Mouse (Mus musculus): Measurements from ENCODE around the gene Cd37. TPM values are rescaled to one million over a fixed set of nuclear protein-coding genes. Genes with fewer than 3 reads are reported as not detected.

The Cd37 gene
- polyA plus RNA-seq, 1 experiment from 2014 or later = 1.0 TPM

DNA sequence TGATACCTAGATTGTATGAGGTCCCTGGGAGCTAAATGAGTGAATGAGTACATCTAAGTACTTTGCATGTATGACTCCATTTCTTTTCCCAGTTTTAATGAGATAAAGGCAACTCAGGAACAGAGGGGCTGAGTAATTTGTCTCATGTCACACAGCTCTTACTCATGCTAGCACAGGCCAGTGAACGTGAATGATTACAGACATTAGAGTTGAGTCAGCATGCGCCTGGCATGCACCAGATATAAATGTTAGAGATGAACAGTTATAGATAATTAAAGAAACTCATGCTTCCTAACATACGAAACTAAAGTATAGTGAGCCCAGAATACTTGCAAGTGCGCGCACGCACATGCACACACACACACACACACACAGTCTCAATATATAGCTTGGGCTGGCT lies 48.7 kb downstream of the Cd37 start:
- 91% methylated on average over 6 of the region's 6 CpGs for WGBS
- Histone ChIP-seq H3K36me3 (ENCODE audit: control insufficient read depth, insufficient read depth, low read length) (no peaks in the 10 kb centered on the region), H3K9ac (replicated peaks; ENCODE audit: low read depth, low read length) (no peak overlapping the region), H3K9me3 (ENCODE audit: control insufficient read depth, low read length) (no peaks in the 10 kb centered on the region), H3K4me1 (ENCODE audit: control insufficient read depth, insufficient read depth, low read length) (no peaks in the 10 kb centered on the region), H3K4me3 (ENCODE audit: low read depth, low read length) (no peak overlapping the region), H3K27me3 (ENCODE audit: control insufficient read depth, insufficient read depth, low read length) (peaks cover 2% of the 10 kb centered on the region; the same call in 1 of the 2 replicates), H3K4me2 (ENCODE audit: low read depth, low read length) (no peak overlapping the region), H3K27ac (ENCODE audit: low read depth, low read length) (no peak overlapping the region)
- ATAC-seq (ENCODE audit: low read depth) = no peak

GRCm38 (mm10) chr7:45189600-45189999 lies 49.3 kb downstream of the Cd37 start:
- Histone ChIP-seq H3K27ac (ENCODE audit: low read depth, low read length) (no peak overlapping the region), H3K4me2 (ENCODE audit: low read depth, low read length) (no peak overlapping the region), H3K27me3 (ENCODE audit: control insufficient read depth, insufficient read depth, low read length) (peaks cover 4% of the 10 kb centered on the region), H3K9me3 (ENCODE audit: control insufficient read depth, low read length) (no peaks in the 10 kb centered on the region), H3K4me3 (ENCODE audit: low read depth, low read length) (no peak overlapping the region), H3K36me3 (ENCODE audit: control insufficient read depth, insufficient read depth, low read length) (no peaks in the 10 kb centered on the region), H3K4me1 (ENCODE audit: control insufficient read depth, insufficient read depth, low read length) (no peaks in the 10 kb centered on the region), H3K9ac (replicated peaks; ENCODE audit: low read depth, low read length) (no peak overlapping the region)
- WGBS = 51% methylated on average over 16 of the region's 16 CpGs
- ATAC-seq (ENCODE audit: low read depth) = no peak

- peaks cover 33% of the 10 kb centered on the region for H3K27me3 ChIP-seq (ENCODE audit: control insufficient read depth, insufficient read depth, low read length)
- no peak overlapping the region for H3K4me3 ChIP-seq (ENCODE audit: low read depth, low read length)
- no peak overlapping the region for H3K27ac ChIP-seq (ENCODE audit: low read depth, low read length)
- ATAC-seq (ENCODE audit: low read depth) = no peak
- no peaks in the 10 kb centered on the region for H3K4me1 ChIP-seq (ENCODE audit: control insufficient read depth, insufficient read depth, low read length)
- no peaks in the 10 kb centered on the region for H3K9me3 ChIP-seq (ENCODE audit: control insufficient read depth, low read length)
- no peaks in the 10 kb centered on the region for H3K36me3 ChIP-seq (ENCODE audit: control insufficient read depth, insufficient read depth, low read length)
- WGBS = 77% methylated on average over 7 of the region's 7 CpGs
- no peak overlapping the region for H3K4me2 ChIP-seq (ENCODE audit: low read depth, low read length)
- H3K9ac ChIP-seq (replicated peaks; ENCODE audit: low read depth, low read length) = no peak overlapping the region
Measured at GRCm38 (mm10) chr7:45185921-45186320, 53.0 kb downstream of the Cd37 start.

- WGBS = 78% methylated on average over 7 of the region's 7 CpGs
- no peak overlapping the region for H3K27ac ChIP-seq (ENCODE audit: low read depth, low read length)
- H3K4me1 ChIP-seq (ENCODE audit: control insufficient read depth, insufficient read depth, low read length) = no peaks in the 10 kb centered on the region
- no peaks in the 10 kb centered on the region for H3K9me3 ChIP-seq (ENCODE audit: control insufficient read depth, low read length)
- H3K36me3 ChIP-seq (ENCODE audit: control insufficient read depth, insufficient read depth, low read length) = no peaks in the 10 kb centered on the region
- H3K4me3 ChIP-seq (ENCODE audit: low read depth, low read length) = no peak overlapping the region
- ATAC-seq (ENCODE audit: low read depth) = no peak
- peaks cover 56% of the 10 kb centered on the region for H3K27me3 ChIP-seq (ENCODE audit: control insufficient read depth, insufficient read depth, low read length)
- H3K9ac ChIP-seq (replicated peaks; ENCODE audit: low read depth, low read length) = no peak overlapping the region
- no peak overlapping the region for H3K4me2 ChIP-seq (ENCODE audit: low read depth, low read length)
Measured at GRCm38 (mm10) chr7:45183672-45184071, 55.2 kb downstream of the Cd37 start.

Other genes with a start within 250 kb of the Cd37 start
- gene Irf3, start 241.5 kb downstream of the Cd37 start, polyA plus RNA-seq (2014; fragmentation: Nextera tagmentation; extraction: Ambion mirVana) = 53.8 and 60.2 TPM in 2 replicates
- gene Bcl2l12, start 240.4 kb downstream of the Cd37 start, polyA plus RNA-seq (2014; fragmentation: Nextera tagmentation; extraction: Ambion mirVana) = 6.4 and 9.5 TPM in 2 replicates
- 61.6 and 68.6 TPM in 2 replicates for gene Scaf1, start 222.8 kb downstream of the Cd37 start, polyA plus RNA-seq (2014; fragmentation: Nextera tagmentation; extraction: Ambion mirVana)
- gene Rras, start 221.2 kb downstream of the Cd37 start, polyA plus RNA-seq (2014; fragmentation: Nextera tagmentation; extraction: Ambion mirVana) = 9.0 and 13.7 TPM in 2 replicates
- 17.3 and 17.9 TPM in 2 replicates for gene Prr12, start 186.2 kb downstream of the Cd37 start, polyA plus RNA-seq (2014; fragmentation: Nextera tagmentation; extraction: Ambion mirVana)
- 65.4 and 67.3 TPM in 2 replicates for gene Nosip, start 176.7 kb downstream of the Cd37 start, polyA plus RNA-seq (2014; fragmentation: Nextera tagmentation; extraction: Ambion mirVana)
- gene Prrg2, start 176.4 kb downstream of the Cd37 start, polyA plus RNA-seq (2014; fragmentation: Nextera tagmentation; extraction: Ambion mirVana) = 12.7 and 12.8 TPM in 2 replicates
- gene Rcn3, start 146.9 kb downstream of the Cd37 start, polyA plus RNA-seq (2014; fragmentation: Nextera tagmentation; extraction: Ambion mirVana) = 23.7 and 118 TPM in 2 replicates
- gene Fcgrt, start 135.3 kb downstream of the Cd37 start, polyA plus RNA-seq (2014; fragmentation: Nextera tagmentation; extraction: Ambion mirVana) = 7.0 and 36.4 TPM in 2 replicates
- 781 and 868 TPM in 2 replicates for gene Rps11, start 114.7 kb downstream of the Cd37 start, polyA plus RNA-seq (2014; fragmentation: Nextera tagmentation; extraction: Ambion mirVana)
- 668 and 729 TPM in 2 replicates for gene Rpl13a, start 110.4 kb downstream of the Cd37 start, polyA plus RNA-seq (2014; fragmentation: Nextera tagmentation; extraction: Ambion mirVana)
- gene Gm45713, start 102.9 kb downstream of the Cd37 start, polyA plus RNA-seq (2014; fragmentation: Nextera tagmentation; extraction: Ambion mirVana) = 0.33 TPM in 1 of 2 replicates, not detected in the other
- 1.3 and 1.6 TPM in 2 replicates for gene Flt3l, start 102.7 kb downstream of the Cd37 start, polyA plus RNA-seq (2014; fragmentation: Nextera tagmentation; extraction: Ambion mirVana)
- 90.4 and 91.2 TPM in 2 replicates for gene Pih1d1, start 84.8 kb downstream of the Cd37 start, polyA plus RNA-seq (2014; fragmentation: Nextera tagmentation; extraction: Ambion mirVana)
- 16.9 and 19.8 TPM in 2 replicates for gene Aldh16a1, start 84.5 kb downstream of the Cd37 start, polyA plus RNA-seq (2014; fragmentation: Nextera tagmentation; extraction: Ambion mirVana)
- 0.71 TPM in 1 of 2 replicates, not detected in the other for gene Slc17a7, start 75.2 kb downstream of the Cd37 start, polyA plus RNA-seq (2014; fragmentation: Nextera tagmentation; extraction: Ambion mirVana)
- not detected in 2 replicates for gene Gfy, start 59.5 kb downstream of the Cd37 start, polyA plus RNA-seq (2014; fragmentation: Nextera tagmentation; extraction: Ambion mirVana)
- gene Pth2, start 58.1 kb downstream of the Cd37 start, polyA plus RNA-seq (2014; fragmentation: Nextera tagmentation; extraction: Ambion mirVana) = not detected in 2 replicates
- 0.15 and 0.50 TPM in 2 replicates for gene Ccdc155, start 34.2 kb downstream of the Cd37 start, polyA plus RNA-seq (2014; fragmentation: Nextera tagmentation; extraction: Ambion mirVana)
- gene Dkkl1, start 27.0 kb downstream of the Cd37 start, polyA plus RNA-seq (2014; fragmentation: Nextera tagmentation; extraction: Ambion mirVana) = 11.8 and 12.9 TPM in 2 replicates
- gene Tead2, start 23.4 kb downstream of the Cd37 start, polyA plus RNA-seq (2014; fragmentation: Nextera tagmentation; extraction: Ambion mirVana) = 24.5 and 39.9 TPM in 2 replicates
- gene Slc6a16, start 2.0 kb upstream of the Cd37 start, polyA plus RNA-seq (2014; fragmentation: Nextera tagmentation; extraction: Ambion mirVana) = 0.75 and 0.99 TPM in 2 replicates
- gene Slc6a21, start 38.4 kb upstream of the Cd37 start, polyA plus RNA-seq (2014; fragmentation: Nextera tagmentation; extraction: Ambion mirVana) = not detected in 2 replicates
- 9.1 and 10.9 TPM in 2 replicates for gene Trpm4, start 94.7 kb upstream of the Cd37 start, polyA plus RNA-seq (2014; fragmentation: Nextera tagmentation; extraction: Ambion mirVana)
- 0.13 and 0.52 TPM in 2 replicates for gene Hrc, start 96.2 kb upstream of the Cd37 start, polyA plus RNA-seq (2014; fragmentation: Nextera tagmentation; extraction: Ambion mirVana)
- 28.4 and 30.4 TPM in 2 replicates for gene Ppfia3, start 127.9 kb upstream of the Cd37 start, polyA plus RNA-seq (2014; fragmentation: Nextera tagmentation; extraction: Ambion mirVana)
- 24.9 and 49.4 TPM in 2 replicates for gene Lin7b, start 131.5 kb upstream of the Cd37 start, polyA plus RNA-seq (2014; fragmentation: Nextera tagmentation; extraction: Ambion mirVana)
- gene Snrnp70, start 156.6 kb upstream of the Cd37 start, polyA plus RNA-seq (2014; fragmentation: Nextera tagmentation; extraction: Ambion mirVana) = 76.1 and 93.7 TPM in 2 replicates
- gene Kcna7, start 166.5 kb upstream of the Cd37 start, polyA plus RNA-seq (2014; fragmentation: Nextera tagmentation; extraction: Ambion mirVana) = not detected in 2 replicates
- not detected in 2 replicates for gene Ntf5, start 174.6 kb upstream of the Cd37 start, polyA plus RNA-seq (2014; fragmentation: Nextera tagmentation; extraction: Ambion mirVana)
- not detected in 2 replicates for gene Lhb, start 181.7 kb upstream of the Cd37 start, polyA plus RNA-seq (2014; fragmentation: Nextera tagmentation; extraction: Ambion mirVana)
- gene Gys1, start 195.7 kb upstream of the Cd37 start, polyA plus RNA-seq (2014; fragmentation: Nextera tagmentation; extraction: Ambion mirVana) = 18.1 and 19.9 TPM in 2 replicates
- gene Ruvbl2, start 199.0 kb upstream of the Cd37 start, polyA plus RNA-seq (2014; fragmentation: Nextera tagmentation; extraction: Ambion mirVana) = 86.8 and 95.3 TPM in 2 replicates
- 5,062 and 5,088 TPM in 2 replicates for gene Ftl1, start 220.8 kb upstream of the Cd37 start, polyA plus RNA-seq (2014; fragmentation: Nextera tagmentation; extraction: Ambion mirVana)
- gene Bax, start 227.8 kb upstream of the Cd37 start, polyA plus RNA-seq (2014; fragmentation: Nextera tagmentation; extraction: Ambion mirVana) = 107 and 215 TPM in 2 replicates
- 0.17 and 0.31 TPM in 2 replicates for gene Tulp2, start 242.8 kb upstream of the Cd37 start, polyA plus RNA-seq (2014; fragmentation: Nextera tagmentation; extraction: Ambion mirVana)
- gene Gm45808, start 247.7 kb upstream of the Cd37 start, polyA plus RNA-seq (2014; fragmentation: Nextera tagmentation; extraction: Ambion mirVana) = not detected in 2 replicates
- 4.0 and 4.6 TPM in 2 replicates for gene Dhdh, start 249.7 kb upstream of the Cd37 start, polyA plus RNA-seq (2014; fragmentation: Nextera tagmentation; extraction: Ambion mirVana)